Mouse (Mus musculus) stomach, embryonic 16.5 days (tissue): ENCODE data around the gene Gadl1. TPM values are rescaled to one million over a fixed set of nuclear protein-coding genes. Genes with fewer than 3 reads are reported as not detected.

ENCODE experiments used
- ATAC-seq: fragments of 200-750 bp; cut with Nextera tagmentation; 2 replicates; pipeline ENCODE4 v1.8.0; 2017; ENCODE audit warnings: moderate number of reproducible peaks, moderate TSS enrichment; ENCODE audit not compliant: insufficient read depth, low FRiP score
- H3K27ac ChIP-seq: fragments of 300-500 bp; sonication (generic); 2 replicates; pipeline ENCODE4 v1.5.1; 2014; ENCODE audit warnings: low read length
- H3K27me3 ChIP-seq: fragments of 300-500 bp; sonication (generic); 2 replicates; pipeline ENCODE4 v1.6.1; 2014; ENCODE audit warnings: low read length, control low read depth, mixed read lengths; ENCODE audit not compliant: control insufficient read depth, insufficient read depth
- H3K36me3 ChIP-seq: fragments of 300-500 bp; sonication (generic); 2 replicates; pipeline ENCODE4 v1.6.1; 2014; ENCODE audit warnings: low read length; ENCODE audit not compliant: control insufficient read depth, insufficient read depth
- H3K4me1 ChIP-seq: fragments of 300-500 bp; sonication (generic); 2 replicates; pipeline ENCODE4 v1.6.1; 2014; ENCODE audit warnings: low read length, control low read depth, mixed read lengths; ENCODE audit not compliant: control insufficient read depth, insufficient read depth
- H3K4me2 ChIP-seq: fragments of 300-500 bp; sonication (generic); 2 replicates; pipeline ENCODE4 v1.6.1; 2014; ENCODE audit warnings: low read depth, low read length, mixed read lengths
- H3K4me3 ChIP-seq: fragments of 300-500 bp; sonication (generic); replicated peaks from 2 replicates; pipeline ENCODE4 v1.5.1; 2014; ENCODE audit warnings: mild to moderate bottlenecking, low read length
- H3K9ac ChIP-seq: fragments of 300-500 bp; sonication (generic); 2 replicates; pipeline ENCODE4 v1.6.1; 2014; ENCODE audit warnings: low read length
- H3K9me3 ChIP-seq: fragments of 300-500 bp; sonication (generic); replicated peaks from 2 replicates; pipeline ENCODE4 v1.6.1; 2016; ENCODE audit warnings: low read length, control low read depth; ENCODE audit not compliant: control insufficient read depth
- WGBS: fragments of 180-500 bp; shearing (Covaris S2); extraction: QIAGEN DNeasy Blood & Tissue Kit; methylation state at CpG from one replicate; pipeline ENCODE4 v1.1.7; 2014; 5-methylcytosine and 5-hydroxymethylcytosine counted together
- polyA plus RNA-seq: library from polyadenylated mRNA; unstranded; fragments of >200 nt; fragmentation: Nextera tagmentation; extraction: Ambion mirVana; gene quantifications from 2 replicates; pipeline ENCODE4 v1.2.1, GENCODE M21; 2015

Gene Gadl1
- polyA plus RNA-seq, 1 experiment from 2014 or later, result 0.71 TPM

DNA sequence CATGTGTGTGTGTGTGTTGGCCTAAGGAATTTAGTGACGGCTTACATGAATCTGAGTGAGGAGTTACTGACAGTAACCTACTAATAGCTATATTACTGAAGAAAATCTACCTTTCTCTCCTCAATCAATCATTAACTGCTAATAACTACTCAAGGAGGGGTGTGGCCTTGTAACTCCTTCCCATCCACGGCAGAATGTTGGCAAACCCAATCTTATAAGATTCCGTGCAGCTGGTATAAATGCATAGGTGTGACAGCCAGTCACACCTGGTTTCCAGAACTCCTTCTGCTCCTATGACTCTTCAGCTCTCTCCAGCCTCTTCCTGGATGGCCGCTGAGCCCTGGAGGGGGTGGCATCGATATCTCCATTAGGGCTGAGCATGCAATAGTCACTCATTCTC is 25.8 kb upstream of the Gadl1 start:
- Histone ChIP-seq H3K9ac (no peak overlapping the region), H3K9me3 (no peaks in the 10 kb centered on the region), H3K27ac (no peak overlapping the region), H3K4me1 (no peaks in the 10 kb centered on the region), H3K27me3 (no peaks in the 10 kb centered on the region), H3K4me3 (no peak overlapping the region), H3K36me3 (no peaks in the 10 kb centered on the region), H3K4me2 (no peak overlapping the region)
- 82% methylated on average over 5 of the region's 5 CpGs for WGBS
- no peak for ATAC-seq

DNA sequence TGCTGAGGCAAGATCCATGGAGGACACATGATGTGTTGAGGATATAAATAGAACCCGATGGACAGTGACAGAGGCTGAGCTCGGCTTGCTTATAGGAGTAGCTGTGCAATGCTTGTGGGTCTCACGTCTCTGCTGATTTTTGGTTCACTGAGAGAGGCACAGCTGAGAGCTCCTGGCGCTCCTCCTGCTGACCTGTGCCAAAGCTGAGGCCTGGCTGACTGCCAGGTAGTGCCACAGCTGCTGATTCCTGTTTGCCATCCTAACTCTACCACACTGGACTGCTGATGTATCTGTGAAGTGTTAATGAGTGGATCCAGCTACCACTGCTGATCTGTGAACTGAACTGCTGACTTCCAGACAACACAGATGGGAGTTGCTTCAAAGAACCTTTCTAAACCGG is 21.7 kb upstream of the Gadl1 start:
- Histone ChIP-seq H3K4me3 (no peak overlapping the region), H3K4me2 (no peak overlapping the region), H3K36me3 (no peaks in the 10 kb centered on the region), H3K4me1 (no peaks in the 10 kb centered on the region), H3K9ac (no peak overlapping the region), H3K27ac (no peak overlapping the region), H3K9me3 (no peaks in the 10 kb centered on the region), H3K27me3 (no peaks in the 10 kb centered on the region)
- ATAC-seq, result no peak
- WGBS, result 88% methylated on average over 5 of the region's 5 CpGs

DNA sequence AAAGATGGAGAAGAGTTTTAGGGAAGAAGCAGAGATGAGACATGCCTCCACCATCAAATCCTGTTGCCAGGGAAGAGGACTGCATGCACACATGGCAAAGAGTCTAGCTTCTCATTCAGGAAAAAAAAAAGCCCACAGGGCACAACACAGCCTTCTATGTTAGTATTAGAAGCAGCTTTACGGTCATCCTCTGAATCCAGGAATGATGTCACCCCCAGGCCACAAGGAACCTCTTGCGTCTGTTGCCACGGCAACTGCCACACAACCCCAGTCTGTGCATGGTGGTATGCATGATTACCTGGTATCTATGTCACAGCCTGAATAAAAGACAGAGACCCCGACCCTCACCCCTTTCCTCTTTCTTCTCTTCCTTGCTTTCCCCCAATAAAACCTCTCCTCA is 16.1 kb upstream of the Gadl1 start:
- Histone ChIP-seq H3K4me2 (no peak overlapping the region), H3K9me3 (0 out of 2 replicates have a peak, but pooled peaks cover 5% of the 10 kb centered on the region), H3K36me3 (no peaks in the 10 kb centered on the region), H3K4me1 (no peaks in the 10 kb centered on the region), H3K9ac (no peak overlapping the region), H3K4me3 (no peak overlapping the region), H3K27ac (no peak overlapping the region), H3K27me3 (no peaks in the 10 kb centered on the region)
- no peak for ATAC-seq
- 75% methylated on average over 4 of the region's 4 CpGs for WGBS

DNA sequence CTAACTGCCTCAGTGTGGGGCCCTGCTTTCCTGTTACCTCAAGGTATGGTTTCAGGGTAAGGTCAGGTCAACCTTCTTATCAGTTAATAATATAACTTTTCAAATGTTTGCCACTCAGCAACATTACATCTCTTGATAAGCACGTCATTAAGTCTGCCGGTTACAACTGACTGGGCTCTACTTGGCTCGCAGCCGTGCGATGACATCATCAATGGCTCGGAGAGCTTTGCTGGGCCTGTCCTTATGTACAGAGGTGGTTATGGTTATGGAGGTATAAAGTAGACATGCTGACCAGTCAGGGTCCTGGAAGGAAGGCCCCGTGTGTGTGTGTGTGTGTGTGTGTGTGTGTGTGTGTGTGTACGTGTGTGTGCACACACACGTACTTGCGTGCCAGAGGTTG is 15.3 kb upstream of the Gadl1 start:
- no peak overlapping the region for H3K4me3 ChIP-seq
- H3K36me3 ChIP-seq, result no peaks in the 10 kb centered on the region
- ATAC-seq, result no peak
- no peaks in the 10 kb centered on the region for H3K4me1 ChIP-seq
- 0 out of 2 replicates have a peak, but pooled peaks cover 5% of the 10 kb centered on the region for H3K9me3 ChIP-seq
- WGBS, result 82% methylated on average over 10 of the region's 10 CpGs
- no peak overlapping the region for H3K9ac ChIP-seq
- no peaks in the 10 kb centered on the region for H3K27me3 ChIP-seq
- H3K4me2 ChIP-seq, result no peak overlapping the region
- H3K27ac ChIP-seq, result no peak overlapping the region

GRCm38 (mm10) chr9:115908325-115908724 is 930 bp upstream of the Gadl1 start:
- no peak for ATAC-seq
- WGBS, result 17% methylated on average over 15 of the region's 15 CpGs
- H3K9ac ChIP-seq, result no peak overlapping the region
- no peak overlapping the region for H3K27ac ChIP-seq
- no peaks in the 10 kb centered on the region for H3K9me3 ChIP-seq
- no peaks in the 10 kb centered on the region for H3K36me3 ChIP-seq
- H3K4me1 ChIP-seq, result no peaks in the 10 kb centered on the region
- H3K4me3 ChIP-seq, result no peak overlapping the region
- H3K27me3 ChIP-seq, result no peaks in the 10 kb centered on the region
- H3K4me2 ChIP-seq, result 0 out of 2 replicates have a peak overlapping the region, but pooled peaks have one; percentile 3

DNA sequence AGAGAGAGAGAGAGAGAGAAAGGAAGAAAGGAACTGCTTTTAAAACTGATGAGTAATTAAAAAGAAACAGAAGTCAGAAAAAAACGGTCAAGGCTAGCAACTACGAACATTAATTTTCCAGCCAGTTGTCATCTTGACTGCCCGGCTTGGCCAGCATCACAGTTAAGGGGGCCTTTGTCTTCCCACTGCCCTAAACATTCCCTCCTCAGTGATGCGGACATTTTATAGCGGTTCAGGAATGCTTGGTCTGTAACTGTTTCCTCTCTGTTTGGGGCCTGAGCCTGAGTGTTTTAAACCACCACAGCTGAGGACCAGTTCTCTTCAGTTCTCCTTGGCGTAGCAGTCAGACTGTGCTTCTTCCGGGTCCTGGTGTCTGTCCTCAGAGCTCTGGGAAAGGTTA is 4.8 kb downstream of the Gadl1 start:
- Histone ChIP-seq H3K4me2 (no peak overlapping the region), H3K4me3 (no peak overlapping the region), H3K27ac (no peak overlapping the region), H3K9ac (no peak overlapping the region), H3K36me3 (no peaks in the 10 kb centered on the region), H3K4me1 (peaks cover 2% of the 10 kb centered on the region; the same call in 1 of the 2 replicates), H3K9me3 (no peaks in the 10 kb centered on the region), H3K27me3 (no peaks in the 10 kb centered on the region)
- ATAC-seq, result no peak
- WGBS, result 31% methylated on average over 7 of the region's 7 CpGs

GRCm38 (mm10) chr9:115915586-115916270 is 6.5 kb downstream of the Gadl1 start:
- Histone ChIP-seq H3K4me3 (no peak overlapping the region), H3K9ac (no peak overlapping the region), H3K36me3 (no peaks in the 10 kb centered on the region), H3K27ac (no peak overlapping the region), H3K4me1 (peaks cover 2% of the 10 kb centered on the region; the same call in 1 of the 2 replicates), H3K27me3 (no peaks in the 10 kb centered on the region), H3K9me3 (no peaks in the 10 kb centered on the region), H3K4me2 (no peak overlapping the region)
- ATAC-seq, result no peak
- WGBS, result 54% methylated on average over 14 of the region's 14 CpGs

GRCm38 (mm10) chr9:115919736-115920135 is 10.5 kb downstream of the Gadl1 start:
- no peak for ATAC-seq
- no peaks in the 10 kb centered on the region for H3K9me3 ChIP-seq
- WGBS, result 86% methylated on average over 3 of the region's 3 CpGs
- no peaks in the 10 kb centered on the region for H3K36me3 ChIP-seq
- no peak overlapping the region for H3K27ac ChIP-seq
- no peak overlapping the region for H3K4me3 ChIP-seq
- H3K9ac ChIP-seq, result no peak overlapping the region
- H3K4me2 ChIP-seq, result no peak overlapping the region
- peaks cover 2% of the 10 kb centered on the region; the same call in 1 of the 2 replicates for H3K4me1 ChIP-seq
- no peaks in the 10 kb centered on the region for H3K27me3 ChIP-seq

DNA sequence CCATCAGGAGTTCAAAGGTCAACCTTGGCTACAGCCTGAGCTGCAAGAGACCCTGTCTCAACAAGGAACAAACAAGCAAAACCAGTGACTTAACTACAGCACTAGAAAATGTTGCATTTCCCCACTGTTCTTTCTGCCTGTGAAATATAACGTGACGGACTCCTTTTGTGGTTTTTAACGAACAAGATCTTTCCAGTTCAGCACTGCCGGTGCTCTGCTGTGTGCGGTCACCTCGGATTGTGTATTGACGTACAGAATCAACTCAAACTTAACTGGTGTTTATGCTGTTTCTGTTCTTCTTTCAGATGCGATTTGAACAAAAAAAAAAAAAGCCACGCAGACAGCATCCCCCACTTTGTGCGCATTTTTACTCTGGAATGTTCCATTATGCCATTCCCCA is 13.4 kb downstream of the Gadl1 start:
- no peak overlapping the region for H3K27ac ChIP-seq
- H3K9me3 ChIP-seq, result no peaks in the 10 kb centered on the region
- no peaks in the 10 kb centered on the region for H3K27me3 ChIP-seq
- no peak overlapping the region for H3K4me2 ChIP-seq
- H3K36me3 ChIP-seq, result no peaks in the 10 kb centered on the region
- no peaks in the 10 kb centered on the region for H3K4me1 ChIP-seq
- WGBS, result 88% methylated on average over 10 of the region's 10 CpGs
- ATAC-seq, result no peak
- H3K9ac ChIP-seq, result no peak overlapping the region
- no peak overlapping the region for H3K4me3 ChIP-seq
